Mouse (Mus musculus) erythroblast, embryonic 14.5 days (primary cell): ENCODE results near the gene Kmo.

Experiments
- GATA1 ChIP-seq: IDR thresholded peaks from 2 replicates; pipeline ENCODE4 v1.6.1; 2012; ENCODE audit warnings: low read length, inconsistent platforms, mixed read lengths
- TAL1 ChIP-seq: IDR thresholded peaks from 3 replicates; pipeline ENCODE4 v1.6.1; 2012; ENCODE audit warnings: low read length, inconsistent platforms, mixed read lengths

- TF ChIP-seq TAL1 (no peak), GATA1 (no peak)
Measured at GRCm38 (mm10) chr1:175582799-175583198, 37.4 kb upstream of the Kmo start.
